Mouse (Mus musculus): Measurements from ENCODE around the gene Zfp553. TPM values are rescaled to one million over a fixed set of nuclear protein-coding genes. Genes with fewer than 3 reads are reported as not detected.

The Zfp553 gene
- 78.7 and 81.0 TPM in 2 replicates for polyA plus RNA-seq (2016; fragmentation: Nextera tagmentation; extraction: Ambion mirVana)

DNA sequence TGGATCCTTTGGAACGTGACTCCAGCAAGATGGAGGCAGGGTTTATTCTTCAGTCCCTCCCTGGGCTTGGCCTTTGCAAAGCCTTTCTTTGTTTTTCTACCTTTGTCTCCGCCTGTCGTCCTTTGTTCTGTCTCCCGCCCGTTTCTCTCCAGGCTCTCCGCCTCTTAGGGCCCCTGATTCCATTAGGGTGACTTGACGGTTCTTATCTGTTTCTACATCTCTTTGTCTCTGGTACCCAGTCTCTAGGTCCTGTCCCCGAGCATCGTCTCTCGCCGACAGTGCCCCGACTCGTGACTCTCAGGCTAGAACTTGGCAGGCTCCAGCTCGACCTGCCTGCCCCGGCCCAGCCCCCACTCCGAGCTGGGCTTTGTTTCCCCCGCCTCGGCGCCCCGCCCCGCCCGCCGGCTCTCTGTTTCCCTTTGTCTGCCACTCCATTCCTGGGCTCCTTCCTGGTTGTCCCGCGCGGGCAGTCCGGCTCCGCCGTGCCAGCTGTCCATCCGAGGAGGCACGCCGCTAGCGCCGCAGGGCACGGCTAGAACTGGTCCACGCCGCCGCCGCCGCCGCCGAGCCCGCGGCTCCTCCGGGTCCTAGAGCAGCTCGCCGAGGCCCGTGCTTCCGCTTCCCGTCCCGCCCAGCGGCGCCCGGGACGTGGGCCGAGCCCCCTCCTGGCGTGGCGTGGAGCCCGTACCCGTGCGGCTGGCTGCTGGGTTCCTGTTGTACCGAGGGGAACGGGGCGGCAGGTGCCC is at the start of gene Zfp553, which contains the start of gene Sept1:
Gene Zfp553, plus strand, starts transcription at position 440 of the 746 bp plus-strand sequence.
Gene Sept1, minus strand, starts transcription at position 509 of the 746 bp plus-strand sequence.
- H3K27ac ChIP-seq: peak within 1 kb of the TSS; percentile 99
- WGBS: under 1% methylated on average over 64 of the region's 64 CpGs
- peak; percentile 94 for DNase-seq (ENCODE audit: low spot score)
- peak within 1 kb of the TSS; percentile 93 for H3K4me3 ChIP-seq
- H3K4me1 ChIP-seq (replicated peaks): peaks cover 53% of the 10 kb centered on the region
- no peaks in the 10 kb centered on the region for H3K27me3 ChIP-seq (ENCODE audit: insufficient read depth, poor library complexity, severe bottlenecking)
- peaks cover 68% of the 10 kb centered on the region for H3K36me3 ChIP-seq
- peaks cover 12% of the 10 kb centered on the region; the same call in 1 of the 2 replicates for H3K9me3 ChIP-seq

DNA sequence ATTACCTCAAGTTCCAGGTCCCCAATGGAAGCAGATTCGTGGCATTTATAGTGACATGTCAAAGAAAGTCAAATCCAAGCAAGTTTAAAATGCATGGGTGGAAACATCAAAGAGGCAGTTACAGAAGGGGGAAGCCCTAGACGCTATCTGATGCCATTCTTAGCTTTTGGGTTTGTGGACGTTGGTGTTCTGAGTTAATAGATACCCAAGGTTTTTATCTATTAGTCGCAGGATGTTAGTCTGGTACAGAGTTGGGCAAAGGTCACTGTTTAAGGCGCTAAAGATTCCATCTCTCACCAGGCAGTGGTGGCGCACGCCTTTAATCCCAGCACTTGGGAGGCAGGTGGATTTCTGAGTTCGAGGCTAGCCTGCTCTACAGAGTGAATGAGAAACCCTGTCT is 49.5 kb upstream of the Zfp553 start:
- no peak overlapping the region for H3K27ac ChIP-seq
- 84% methylated on average over 8 of the region's 8 CpGs for WGBS
- no peaks in the 10 kb centered on the region for H3K4me1 ChIP-seq (replicated peaks)
- no peak for DNase-seq (ENCODE audit: low spot score)
- H3K9me3 ChIP-seq: no peaks in the 10 kb centered on the region
- H3K4me3 ChIP-seq: no peak overlapping the region
- no peaks in the 10 kb centered on the region for H3K27me3 ChIP-seq (ENCODE audit: insufficient read depth, poor library complexity, severe bottlenecking)
- no peaks in the 10 kb centered on the region for H3K36me3 ChIP-seq

DNA sequence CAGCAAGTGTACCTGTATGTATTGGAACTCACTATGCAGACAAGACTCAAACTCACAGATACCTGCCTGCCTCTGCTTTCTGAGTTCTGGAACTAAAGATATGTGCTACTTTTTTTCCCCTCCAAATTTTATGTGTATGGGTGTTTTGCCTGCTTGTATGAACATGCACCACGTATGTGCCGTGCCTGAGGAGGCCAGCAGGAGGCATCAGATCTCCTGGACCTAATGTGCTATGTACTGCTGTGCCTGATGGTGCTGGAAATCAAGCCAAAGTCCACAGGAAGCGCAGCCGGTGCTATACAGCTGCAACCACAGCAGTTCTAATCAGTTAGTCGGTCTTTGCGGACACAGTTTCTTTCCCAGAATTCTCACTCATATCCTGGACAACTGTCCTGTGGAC is 49.0 kb upstream of the Zfp553 start:
- WGBS: 81% methylated on average over 6 of the region's 6 CpGs
- no peak overlapping the region for H3K27ac ChIP-seq
- no peak overlapping the region for H3K4me3 ChIP-seq
- H3K4me1 ChIP-seq (replicated peaks): no peaks in the 10 kb centered on the region
- no peaks in the 10 kb centered on the region; the same call in 1 of the 2 replicates for H3K36me3 ChIP-seq
- no peak for DNase-seq (ENCODE audit: low spot score)
- no peaks in the 10 kb centered on the region for H3K9me3 ChIP-seq
- no peaks in the 10 kb centered on the region for H3K27me3 ChIP-seq (ENCODE audit: insufficient read depth, poor library complexity, severe bottlenecking)

GRCm38 (mm10) chr7:127184720-127185119 is 48.1 kb upstream of the Zfp553 start:
- H3K9me3 ChIP-seq: no peaks in the 10 kb centered on the region
- H3K27ac ChIP-seq: no peak overlapping the region
- no peaks in the 10 kb centered on the region; the same call in 1 of the 2 replicates for H3K36me3 ChIP-seq
- no peak for DNase-seq (ENCODE audit: low spot score)
- no peak overlapping the region for H3K4me3 ChIP-seq
- H3K4me1 ChIP-seq (replicated peaks): no peaks in the 10 kb centered on the region
- WGBS: 67% methylated on average over 1 of the region's 1 CpGs
- no peaks in the 10 kb centered on the region for H3K27me3 ChIP-seq (ENCODE audit: insufficient read depth, poor library complexity, severe bottlenecking)

- Histone ChIP-seq H3K27ac (no peak overlapping the region), H3K4me1 (replicated peaks) (no peaks in the 10 kb centered on the region), H3K36me3 (peaks cover 4% of the 10 kb centered on the region), H3K9me3 (no peaks in the 10 kb centered on the region), H3K4me3 (no peak overlapping the region), H3K27me3 (ENCODE audit: insufficient read depth, poor library complexity, severe bottlenecking) (no peaks in the 10 kb centered on the region)
- no peak for DNase-seq (ENCODE audit: low spot score)
- 64% methylated on average over 3 of the region's 3 CpGs for WGBS
These were observed 47.3 kb upstream of the Zfp553 start for GRCm38 (mm10) chr7:127185601-127186000.

DNA sequence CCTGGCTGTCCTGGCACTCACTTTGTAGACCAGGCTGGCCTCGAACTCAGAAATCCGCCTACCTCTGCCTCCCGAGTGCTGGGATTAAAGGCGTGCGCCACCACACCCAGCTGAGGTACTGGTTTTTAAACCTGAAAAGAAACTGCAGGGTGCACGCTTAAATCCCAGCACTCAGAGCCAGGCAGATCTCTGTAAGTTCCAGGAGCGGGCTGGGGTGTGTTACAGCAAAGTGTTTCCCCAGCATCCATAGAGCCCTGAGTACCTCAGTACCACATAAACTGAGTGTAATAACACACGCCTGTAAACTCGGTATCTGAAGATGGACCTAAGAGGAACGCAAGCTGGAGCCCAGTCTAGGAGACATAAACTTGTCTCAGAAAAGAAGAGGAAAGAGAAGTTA is 45.5 kb upstream of the Zfp553 start:
- Histone ChIP-seq H3K27me3 (ENCODE audit: insufficient read depth, poor library complexity, severe bottlenecking) (no peaks in the 10 kb centered on the region), H3K36me3 (peaks cover 21% of the 10 kb centered on the region), H3K27ac (no peak overlapping the region), H3K4me3 (no peak overlapping the region), H3K4me1 (replicated peaks) (no peaks in the 10 kb centered on the region), H3K9me3 (no peaks in the 10 kb centered on the region)
- 67% methylated on average over 10 of the region's 10 CpGs for WGBS
- DNase-seq (ENCODE audit: low spot score): no peak

GRCm38 (mm10) chr7:127188305-127189276 is 44.3 kb upstream of the Zfp553 start:
- no peak overlapping the region for H3K4me3 ChIP-seq
- H3K27me3 ChIP-seq (ENCODE audit: insufficient read depth, poor library complexity, severe bottlenecking): no peaks in the 10 kb centered on the region
- 86% methylated on average over 17 of the region's 17 CpGs for WGBS
- H3K4me1 ChIP-seq (replicated peaks): no peaks in the 10 kb centered on the region
- no peak overlapping the region for H3K27ac ChIP-seq
- H3K9me3 ChIP-seq: no peaks in the 10 kb centered on the region
- DNase-seq (ENCODE audit: low spot score): no peak
- H3K36me3 ChIP-seq: peaks cover 34% of the 10 kb centered on the region

- no peak for DNase-seq (ENCODE audit: low spot score)
- H3K27me3 ChIP-seq (ENCODE audit: insufficient read depth, poor library complexity, severe bottlenecking): no peaks in the 10 kb centered on the region
- H3K4me1 ChIP-seq (replicated peaks): peaks cover 15% of the 10 kb centered on the region
- no peak overlapping the region for H3K4me3 ChIP-seq
- H3K9me3 ChIP-seq: no peaks in the 10 kb centered on the region
- no peak overlapping the region for H3K27ac ChIP-seq
- H3K36me3 ChIP-seq: peaks cover 48% of the 10 kb centered on the region
- 91% methylated on average over 6 of the region's 6 CpGs for WGBS
These were observed 42.2 kb upstream of the Zfp553 start for GRCm38 (mm10) chr7:127190672-127191071.

- no peaks in the 10 kb centered on the region for H3K27me3 ChIP-seq (ENCODE audit: insufficient read depth, poor library complexity, severe bottlenecking)
- peaks cover 61% of the 10 kb centered on the region for H3K36me3 ChIP-seq
- 90% methylated on average over 5 of the region's 5 CpGs for WGBS
- H3K4me1 ChIP-seq (replicated peaks): peaks cover 26% of the 10 kb centered on the region
- no peak for DNase-seq (ENCODE audit: low spot score)
- no peaks in the 10 kb centered on the region for H3K9me3 ChIP-seq
- no peak overlapping the region for H3K4me3 ChIP-seq
- H3K27ac ChIP-seq: no peak overlapping the region
These were observed 39.9 kb upstream of the Zfp553 start for GRCm38 (mm10) chr7:127192989-127193388.

- H3K4me3 ChIP-seq: peak overlapping the region; percentile 77
- no peak for DNase-seq (ENCODE audit: low spot score)
- WGBS: 97% methylated on average over 17 of the region's 17 CpGs
- H3K27me3 ChIP-seq (ENCODE audit: insufficient read depth, poor library complexity, severe bottlenecking): no peaks in the 10 kb centered on the region
- H3K9me3 ChIP-seq: no peaks in the 10 kb centered on the region
- no peak overlapping the region for H3K27ac ChIP-seq
- peaks cover 72% of the 10 kb centered on the region for H3K36me3 ChIP-seq
- H3K4me1 ChIP-seq (replicated peaks): peaks cover 26% of the 10 kb centered on the region
These were observed 38.7 kb upstream of the Zfp553 start for GRCm38 (mm10) chr7:127194011-127194632.

DNA sequence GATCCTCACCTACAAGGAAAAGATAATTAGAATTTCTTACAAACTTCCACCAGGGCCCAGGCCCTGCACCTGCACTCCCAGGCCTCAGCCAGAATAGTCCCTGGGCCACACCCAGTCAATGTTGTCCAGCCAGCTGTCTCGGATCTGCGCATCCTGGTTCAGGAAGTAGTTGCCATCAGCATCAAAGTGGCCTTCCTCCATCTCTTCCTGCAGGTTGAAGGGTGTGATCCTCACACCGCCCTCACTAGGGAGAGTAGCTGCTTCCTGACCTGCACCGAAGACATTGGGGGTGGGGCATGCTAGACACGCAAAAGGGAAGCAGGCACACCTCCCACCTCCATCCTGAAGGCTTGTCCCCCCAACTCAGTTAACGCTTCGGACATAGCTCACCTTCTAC is 38.2 kb upstream of the Zfp553 start:
- Histone ChIP-seq H3K9me3 (no peaks in the 10 kb centered on the region), H3K27ac (peak overlapping the region; percentile 93), H3K27me3 (ENCODE audit: insufficient read depth, poor library complexity, severe bottlenecking) (no peaks in the 10 kb centered on the region), H3K4me3 (peak overlapping the region; percentile 77), H3K36me3 (peaks cover 77% of the 10 kb centered on the region), H3K4me1 (replicated peaks) (peaks cover 26% of the 10 kb centered on the region)
- whole genome bisulfite sequencing: 83% methylated on average over 7 of the region's 7 CpGs
- DNase-seq (ENCODE audit: low spot score): no peak

GRCm38 (mm10) chr7:127195544-127196295 is 37.1 kb upstream of the Zfp553 start, which contains the start of gene Cd2bp2:
Gene Cd2bp2 (minus strand): TSS chr7:127196050.
- H3K36me3 ChIP-seq: peaks cover 82% of the 10 kb centered on the region

More at GRCm38 (mm10) chr7:127195544-127196295, 37.1 kb upstream of the Zfp553 start, which contains the start of gene Cd2bp2:
- DNase-seq (ENCODE audit: low spot score): peak; percentile 97
- peaks cover 26% of the 10 kb centered on the region for H3K4me1 ChIP-seq (replicated peaks)
- peak within 1 kb of the TSS; percentile 93 for H3K27ac ChIP-seq
- under 1% methylated on average over 51 of the region's 51 CpGs for WGBS
- peak within 1 kb of the TSS; percentile 77 for H3K4me3 ChIP-seq
- H3K27me3 ChIP-seq (ENCODE audit: insufficient read depth, poor library complexity, severe bottlenecking): no peaks in the 10 kb centered on the region
- H3K9me3 ChIP-seq: no peaks in the 10 kb centered on the region
